Mouse (Mus musculus): ENCODE results near the gene Metrnl. TPM values are rescaled to one million over a fixed set of nuclear protein-coding genes. Genes with fewer than 3 reads are reported as not detected.

Metrnl gene
- total RNA-seq, 1 experiment from 2014 or later: 12.2 TPM

GRCm38 (mm10) chr11:121712987-121713386 is 11.6 kb downstream of the Metrnl start:
- no peak for ATAC-seq (replicated peaks in 1 of 2; ENCODE audit: insufficient read depth in 1 of 2, low FRiP score in 2 of 2, low TSS enrichment in 1 of 2, low read depth in 1 of 2, poor library complexity in 2 of 2, severe bottlenecking in 2 of 2)

- ATAC-seq (replicated peaks in 1 of 2; ENCODE audit: insufficient read depth in 1 of 2, low FRiP score in 2 of 2, low TSS enrichment in 1 of 2, low read depth in 1 of 2, poor library complexity in 2 of 2, severe bottlenecking in 2 of 2): no peak
These were observed 12.2 kb downstream of the Metrnl start for GRCm38 (mm10) chr11:121713569-121713968.

GRCm38 (mm10) chr11:121714745-121715485 is 13.6 kb downstream of the Metrnl start:
- ATAC-seq (replicated peaks in 1 of 2; ENCODE audit: insufficient read depth in 1 of 2, low FRiP score in 2 of 2, low TSS enrichment in 1 of 2, low read depth in 1 of 2, poor library complexity in 2 of 2, severe bottlenecking in 2 of 2): no peak

- no peak for ATAC-seq (replicated peaks in 1 of 2; ENCODE audit: insufficient read depth in 1 of 2, low FRiP score in 2 of 2, low TSS enrichment in 1 of 2, low read depth in 1 of 2, poor library complexity in 2 of 2, severe bottlenecking in 2 of 2)
These were observed 16.4 kb downstream of the Metrnl start for GRCm38 (mm10) chr11:121717724-121718123.

GRCm38 (mm10) chr11:121720752-121721151 is 19.4 kb downstream of the Metrnl start:
- no peak for ATAC-seq (replicated peaks in 1 of 2; ENCODE audit: insufficient read depth in 1 of 2, low FRiP score in 2 of 2, low TSS enrichment in 1 of 2, low read depth in 1 of 2, poor library complexity in 2 of 2, severe bottlenecking in 2 of 2)

- peak in 1 of 2 experiments; percentile 42; a peak in 2 of 4 replicates for ATAC-seq (replicated peaks in 1 of 2; ENCODE audit: insufficient read depth in 1 of 2, low FRiP score in 2 of 2, low TSS enrichment in 1 of 2, low read depth in 1 of 2, poor library complexity in 2 of 2, severe bottlenecking in 2 of 2)
These were observed 21.1 kb downstream of the Metrnl start for GRCm38 (mm10) chr11:121722434-121722833.

- no peak for ATAC-seq (replicated peaks in 1 of 2; ENCODE audit: insufficient read depth in 1 of 2, low FRiP score in 2 of 2, low TSS enrichment in 1 of 2, low read depth in 1 of 2, poor library complexity in 2 of 2, severe bottlenecking in 2 of 2)
These were observed 25.3 kb downstream of the Metrnl start for GRCm38 (mm10) chr11:121726625-121727024.

- peak in 1 of 2 experiments; percentile 41; a peak in 1 of 4 replicates for ATAC-seq (replicated peaks in 1 of 2; ENCODE audit: insufficient read depth in 1 of 2, low FRiP score in 2 of 2, low TSS enrichment in 1 of 2, low read depth in 1 of 2, poor library complexity in 2 of 2, severe bottlenecking in 2 of 2)
These were observed 32.8 kb downstream of the Metrnl start for GRCm38 (mm10) chr11:121734184-121734583.

GRCm38 (mm10) chr11:121734892-121735291 is 33.5 kb downstream of the Metrnl start:
- ATAC-seq (replicated peaks in 1 of 2; ENCODE audit: insufficient read depth in 1 of 2, low FRiP score in 2 of 2, low TSS enrichment in 1 of 2, low read depth in 1 of 2, poor library complexity in 2 of 2, severe bottlenecking in 2 of 2): no peak

- ATAC-seq (replicated peaks in 1 of 2; ENCODE audit: insufficient read depth in 1 of 2, low FRiP score in 2 of 2, low TSS enrichment in 1 of 2, low read depth in 1 of 2, poor library complexity in 2 of 2, severe bottlenecking in 2 of 2): no peak
These were observed 37.3 kb downstream of the Metrnl start for GRCm38 (mm10) chr11:121738616-121739015.

- ATAC-seq (replicated peaks in 1 of 2; ENCODE audit: insufficient read depth in 1 of 2, low FRiP score in 2 of 2, low TSS enrichment in 1 of 2, low read depth in 1 of 2, poor library complexity in 2 of 2, severe bottlenecking in 2 of 2): 0 out of 4 replicates have a peak, but pooled peaks of 1 of the 2 experiments have one; percentile 1
These were observed 39.6 kb downstream of the Metrnl start for GRCm38 (mm10) chr11:121740906-121741305.

- peak; percentile 74 to 78 for ATAC-seq (replicated peaks in 1 of 2; ENCODE audit: insufficient read depth in 1 of 2, low FRiP score in 2 of 2, low TSS enrichment in 1 of 2, low read depth in 1 of 2, poor library complexity in 2 of 2, severe bottlenecking in 2 of 2)
These were observed 40.1 kb downstream of the Metrnl start for GRCm38 (mm10) chr11:121741433-121741832.

GRCm38 (mm10) chr11:121743113-121743512 is 41.8 kb downstream of the Metrnl start:
- ATAC-seq (replicated peaks in 1 of 2; ENCODE audit: insufficient read depth in 1 of 2, low FRiP score in 2 of 2, low TSS enrichment in 1 of 2, low read depth in 1 of 2, poor library complexity in 2 of 2, severe bottlenecking in 2 of 2): no peak

- peak; percentile 39 to 44; a peak in 2 of 4 replicates for ATAC-seq (replicated peaks in 1 of 2; ENCODE audit: insufficient read depth in 1 of 2, low FRiP score in 2 of 2, low TSS enrichment in 1 of 2, low read depth in 1 of 2, poor library complexity in 2 of 2, severe bottlenecking in 2 of 2)
These were observed 42.7 kb downstream of the Metrnl start for GRCm38 (mm10) chr11:121743915-121744628.

- ATAC-seq (replicated peaks in 1 of 2; ENCODE audit: insufficient read depth in 1 of 2, low FRiP score in 2 of 2, low TSS enrichment in 1 of 2, low read depth in 1 of 2, poor library complexity in 2 of 2, severe bottlenecking in 2 of 2): no peak
These were observed 45.7 kb downstream of the Metrnl start for GRCm38 (mm10) chr11:121746941-121747494.

- peak; percentile 48 to 49; a peak in 2 of 4 replicates for ATAC-seq (replicated peaks in 1 of 2; ENCODE audit: insufficient read depth in 1 of 2, low FRiP score in 2 of 2, low TSS enrichment in 1 of 2, low read depth in 1 of 2, poor library complexity in 2 of 2, severe bottlenecking in 2 of 2)
These were observed 46.8 kb downstream of the Metrnl start for GRCm38 (mm10) chr11:121748003-121748684.

All from hematopoietic stem cell, adult 5-6 weeks (primary cell).